Mouse (Mus musculus): ENCODE results near the gene Adgrl2.

Gene Adgrl2

DNA sequence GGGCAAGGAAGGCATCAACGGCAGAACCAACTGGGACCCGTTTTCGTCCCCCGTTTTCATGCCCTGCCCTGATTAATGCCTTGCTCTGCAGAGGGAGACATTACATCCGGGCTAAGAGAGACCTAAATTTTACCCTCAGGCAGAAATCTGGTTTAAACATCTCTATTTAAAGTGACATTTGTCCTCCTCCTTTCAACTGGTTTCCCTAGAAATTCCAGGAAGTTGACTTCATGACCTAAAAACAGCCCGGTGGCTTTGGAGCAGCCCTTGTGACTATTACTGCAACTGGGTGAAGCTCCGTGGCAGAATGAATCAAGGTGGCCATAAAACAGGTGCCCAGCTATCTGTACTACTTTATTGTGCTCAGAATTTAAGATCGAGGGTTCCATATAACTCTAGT lies 8.6 kb downstream of the Adgrl2 start:
- in situ Hi-C loops (cut with MboI; ENCODE audit: low pct_unique_long_range_greater_than_20kb in 1 of 2, low sequenced_read_pairs in 2 of 2, unreplicated experiment in 1 of 2) = no loop called here

DNA sequence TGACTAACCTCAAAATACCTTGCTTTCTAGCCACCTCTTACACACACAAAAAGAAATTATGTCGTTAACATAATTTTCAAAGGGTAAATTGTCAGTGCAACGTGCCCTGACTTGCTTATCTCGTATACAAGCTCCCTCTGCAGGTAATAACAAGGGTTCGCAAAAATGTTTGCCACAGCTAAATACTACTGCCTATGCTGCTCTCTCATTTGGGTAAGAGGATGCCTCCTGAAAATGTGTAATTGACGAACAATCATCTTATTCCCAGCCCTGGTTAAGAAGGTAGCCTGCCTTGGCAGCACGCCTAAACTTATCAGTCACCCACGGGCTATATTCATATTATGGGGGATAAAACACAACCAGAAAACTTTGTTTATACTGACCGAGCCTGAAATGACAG lies 11.8 kb downstream of the Adgrl2 start:
- in situ Hi-C loops (cut with MboI; ENCODE audit: low pct_unique_long_range_greater_than_20kb in 1 of 2, low sequenced_read_pairs in 2 of 2, unreplicated experiment in 1 of 2) = no loop called here

DNA sequence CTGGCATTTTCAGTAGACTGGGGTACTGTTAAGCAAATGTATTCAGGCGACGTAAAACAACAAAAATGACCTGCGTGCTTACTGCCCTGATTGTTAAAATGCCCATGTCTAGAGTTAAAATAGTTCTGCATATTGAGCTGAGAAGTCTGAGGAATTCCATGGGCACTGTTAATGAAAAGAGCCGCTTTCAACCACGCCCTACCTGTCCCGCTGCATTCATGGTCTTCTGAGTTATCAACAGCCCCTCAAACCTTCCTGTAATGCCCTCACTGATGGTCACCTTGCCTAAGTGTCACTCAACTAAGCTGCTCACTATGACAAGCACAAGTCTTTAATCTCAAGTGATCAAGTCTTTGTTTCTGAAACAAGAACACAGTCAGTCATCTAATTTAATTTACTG lies 12.5 kb downstream of the Adgrl2 start:
- in situ Hi-C loops (cut with MboI; ENCODE audit: low pct_unique_long_range_greater_than_20kb in 1 of 2, low sequenced_read_pairs in 2 of 2, unreplicated experiment in 1 of 2) = no loop called here

DNA sequence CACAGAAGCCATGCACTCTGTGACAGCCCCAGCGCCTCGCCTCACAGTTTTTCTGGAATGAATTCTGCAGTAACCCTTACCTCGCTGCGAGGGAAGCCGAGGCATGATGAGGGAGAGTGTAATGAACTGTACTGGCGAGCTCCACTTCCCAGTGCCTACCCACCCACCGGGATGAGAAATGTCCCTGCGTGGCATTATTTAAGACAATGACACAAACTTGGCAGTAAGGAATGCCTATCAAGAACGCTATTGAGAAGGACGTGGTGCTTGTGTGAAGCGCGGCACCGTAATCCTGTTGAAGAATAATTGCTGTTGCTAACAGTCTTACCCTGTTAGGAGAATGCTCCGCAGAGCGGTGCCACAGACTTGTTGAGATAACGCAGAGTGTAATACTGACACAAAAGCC lies 13.2 kb downstream of the Adgrl2 start:
- in situ Hi-C loops (cut with MboI; ENCODE audit: low pct_unique_long_range_greater_than_20kb in 1 of 2, low sequenced_read_pairs in 2 of 2, unreplicated experiment in 1 of 2) = no loop called here

DNA sequence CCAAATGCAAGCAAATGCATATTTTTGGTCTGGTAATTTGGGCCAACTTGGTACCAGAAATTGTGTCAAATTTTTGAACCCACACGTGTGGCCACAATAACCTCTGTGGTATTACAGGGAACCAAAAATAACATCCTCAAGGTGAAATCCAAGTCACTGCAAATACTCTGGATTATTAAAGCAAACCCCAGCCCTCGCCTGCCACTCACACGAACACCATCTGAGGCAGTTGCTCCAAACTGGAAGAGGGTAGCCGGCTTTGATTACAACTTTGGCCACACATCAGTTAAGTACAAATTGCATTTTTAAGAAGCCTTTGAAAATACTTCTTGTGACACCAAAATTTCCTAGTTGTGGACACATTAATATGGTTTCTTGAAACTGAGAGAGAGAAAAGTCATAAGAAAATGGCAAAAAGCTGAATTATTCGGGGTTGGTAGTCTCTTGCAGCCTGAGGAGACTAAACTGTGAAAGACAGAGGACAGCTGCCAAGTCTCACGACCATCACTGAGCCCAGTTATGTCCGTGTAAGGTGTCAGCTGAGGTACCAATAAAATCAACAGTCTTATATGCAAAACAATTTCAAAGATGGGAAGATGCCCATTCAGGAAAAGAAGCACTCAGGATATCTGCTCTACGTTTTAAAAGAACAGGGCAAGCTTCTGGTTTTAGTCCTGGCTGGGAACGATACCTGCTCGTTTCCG lies 18.3 kb downstream of the Adgrl2 start:
- in situ Hi-C loops (cut with MboI; ENCODE audit: low pct_unique_long_range_greater_than_20kb in 1 of 2, low sequenced_read_pairs in 2 of 2, unreplicated experiment in 1 of 2) = no loop called here

DNA sequence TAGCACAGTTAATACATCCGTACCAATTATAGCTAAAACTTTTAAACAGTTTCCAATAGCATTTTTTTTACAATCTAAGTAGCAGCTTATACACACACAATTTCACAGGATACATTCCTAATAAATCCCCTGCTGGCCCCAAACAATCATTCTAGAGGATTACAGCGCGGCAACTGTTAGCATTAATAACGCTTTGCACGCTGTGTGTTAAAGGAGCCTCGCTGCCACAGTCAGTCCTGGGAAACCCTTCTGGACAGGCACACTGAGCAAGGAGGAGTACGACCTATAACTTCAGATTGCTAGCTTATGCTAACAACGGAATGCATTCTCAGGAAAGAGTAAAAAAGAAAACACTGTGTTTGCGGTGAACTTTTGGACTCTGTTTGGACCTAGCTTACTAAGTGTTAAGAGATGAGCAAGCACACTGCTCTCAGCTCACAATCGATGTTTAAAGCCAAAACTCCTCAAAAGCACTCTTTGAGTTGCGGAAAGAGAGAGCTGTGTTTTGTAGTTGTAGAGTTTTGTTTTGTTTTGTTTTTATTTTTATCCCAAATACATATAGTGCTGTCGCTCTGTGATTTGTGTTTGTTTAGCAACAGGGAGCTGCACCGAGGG lies 25.3 kb downstream of the Adgrl2 start:
- in situ Hi-C loops (cut with MboI; ENCODE audit: low pct_unique_long_range_greater_than_20kb in 1 of 2, low sequenced_read_pairs in 2 of 2, unreplicated experiment in 1 of 2) = no loop called here

DNA sequence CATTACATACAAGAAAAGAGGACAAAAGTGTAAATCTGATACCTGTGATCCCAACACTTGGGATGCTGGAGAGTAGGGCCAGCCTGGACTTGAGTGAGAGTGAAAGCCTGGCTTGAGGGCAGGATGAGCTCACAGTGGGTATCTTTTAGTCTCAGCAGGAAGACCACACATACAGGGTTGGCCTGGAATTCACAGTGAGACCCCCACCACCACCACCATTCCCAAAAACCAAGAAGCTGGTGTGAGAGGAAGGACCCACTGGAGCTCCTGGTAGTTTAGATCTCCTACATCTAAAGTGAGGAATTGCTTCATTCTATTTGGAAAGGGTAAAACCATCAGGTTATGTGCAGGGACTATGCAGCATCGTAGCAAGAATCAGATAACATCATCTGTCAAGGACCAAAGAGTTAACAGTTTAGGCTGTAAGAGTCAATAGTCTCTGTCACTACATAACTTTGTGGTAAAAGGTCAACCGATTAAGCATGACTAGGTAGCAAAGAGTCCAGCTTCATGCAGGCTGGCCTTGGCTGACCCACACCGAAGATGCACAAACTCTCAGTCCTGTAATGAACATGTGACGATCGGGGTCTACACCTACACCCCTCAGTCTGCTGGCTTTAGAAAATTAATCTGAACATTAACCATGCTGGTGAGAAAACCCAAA lies 26.8 kb downstream of the Adgrl2 start:
- in situ Hi-C loops (cut with MboI; ENCODE audit: low pct_unique_long_range_greater_than_20kb in 1 of 2, low sequenced_read_pairs in 2 of 2, unreplicated experiment in 1 of 2) = no loop called here

DNA sequence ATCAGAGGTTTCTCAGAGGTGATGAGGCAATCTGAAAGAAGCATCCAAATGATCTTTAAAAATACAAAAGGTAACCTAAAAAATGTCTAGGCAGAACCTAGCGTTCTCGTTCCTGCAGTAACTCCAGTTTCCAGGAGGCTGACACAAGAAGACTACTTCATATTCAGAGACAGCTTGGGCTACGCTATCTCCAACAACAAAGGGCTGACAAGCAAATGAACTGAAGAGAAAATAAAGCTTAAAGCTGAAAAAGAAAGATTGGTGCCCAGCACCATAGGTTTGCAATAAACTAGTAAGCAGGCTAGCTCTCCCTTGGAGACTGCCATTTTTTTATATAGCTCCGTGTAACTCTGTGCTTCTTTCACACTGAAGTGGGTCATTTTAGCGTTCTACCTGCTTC lies 28.7 kb downstream of the Adgrl2 start:
- in situ Hi-C loops (cut with MboI; ENCODE audit: low pct_unique_long_range_greater_than_20kb in 1 of 2, low sequenced_read_pairs in 2 of 2, unreplicated experiment in 1 of 2) = no loop called here

DNA sequence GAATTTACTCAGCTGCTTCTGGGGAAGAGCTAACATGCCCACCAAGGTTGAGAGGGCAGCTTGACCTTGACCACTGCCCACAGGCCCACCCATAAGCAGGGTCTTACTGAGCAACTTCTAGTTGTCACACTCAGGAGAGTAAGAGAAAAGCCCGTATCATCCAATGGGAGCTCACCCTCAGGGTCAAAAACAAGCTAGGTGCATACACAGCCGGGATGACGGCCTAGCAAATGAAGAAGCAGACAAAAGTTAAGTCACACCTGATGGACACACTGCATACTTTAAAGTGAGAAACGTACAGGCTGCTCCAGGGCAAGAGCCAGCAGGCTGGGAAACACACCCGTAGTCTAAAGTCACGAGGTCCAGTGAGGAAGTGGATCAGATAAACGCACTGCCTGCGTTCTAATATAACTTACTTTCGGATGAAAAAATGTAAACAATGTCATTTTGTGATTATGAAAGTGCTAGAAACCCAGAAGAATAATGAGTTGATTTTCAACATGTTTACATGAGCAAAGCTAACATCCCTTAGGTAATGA lies 29.5 kb downstream of the Adgrl2 start:
- in situ Hi-C loops (cut with MboI; ENCODE audit: low pct_unique_long_range_greater_than_20kb in 1 of 2, low sequenced_read_pairs in 2 of 2, unreplicated experiment in 1 of 2) = no loop called here

DNA sequence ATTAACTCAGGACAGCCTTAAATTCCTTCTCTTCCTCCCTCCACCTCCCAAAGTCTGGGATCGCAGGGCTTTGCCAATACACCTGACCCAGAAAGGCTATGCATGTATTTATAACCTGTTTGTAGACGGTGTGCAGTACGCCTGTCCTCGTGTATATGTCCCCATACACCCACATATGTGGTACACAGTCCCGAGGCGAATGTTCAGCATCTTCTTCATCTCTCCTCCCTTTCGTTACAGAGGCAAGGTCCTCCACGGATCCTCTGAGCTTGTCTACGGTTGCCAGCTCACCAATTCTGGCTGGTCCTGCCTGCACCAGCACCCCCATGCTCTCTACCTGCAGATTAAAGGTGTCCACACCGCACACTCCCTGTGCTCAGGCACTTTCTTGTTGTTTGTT lies 30.1 kb downstream of the Adgrl2 start:
- in situ Hi-C loops (cut with MboI; ENCODE audit: low pct_unique_long_range_greater_than_20kb in 1 of 2, low sequenced_read_pairs in 2 of 2, unreplicated experiment in 1 of 2) = no loop called here

DNA sequence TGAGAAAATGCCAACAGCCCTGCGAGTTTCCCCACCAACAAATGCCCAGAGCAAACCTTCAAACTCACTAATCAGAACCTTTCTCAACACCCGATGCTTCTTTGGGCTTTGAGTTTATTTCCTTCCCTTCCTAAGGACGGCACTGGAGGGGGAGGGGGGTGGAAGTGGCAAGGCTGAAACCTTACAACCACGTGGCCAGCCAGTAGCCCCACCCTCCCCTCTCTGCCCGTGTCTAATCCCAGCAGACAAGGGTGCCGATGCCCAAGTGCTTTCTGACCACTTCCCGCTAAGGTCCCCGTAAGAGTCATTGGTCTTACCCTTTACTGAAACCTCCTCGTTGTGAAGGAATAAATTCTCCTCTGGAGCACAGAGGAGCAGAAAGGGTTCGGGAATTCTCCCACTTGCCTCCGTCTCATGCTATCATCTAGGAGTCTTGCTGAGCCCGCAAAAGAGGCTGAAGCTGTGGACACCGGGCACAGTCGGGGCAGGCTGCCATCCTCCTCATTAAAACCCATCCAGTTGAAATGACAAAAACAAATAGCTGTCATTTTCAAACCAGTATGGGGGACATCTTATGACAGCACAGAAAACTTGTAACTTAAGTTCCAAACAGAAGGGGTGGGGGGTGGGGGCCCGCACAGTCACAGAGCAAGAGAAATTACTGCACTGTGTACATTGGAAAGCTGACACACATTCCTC lies 30.9 kb downstream of the Adgrl2 start:
- in situ Hi-C loops (cut with MboI; ENCODE audit: low pct_unique_long_range_greater_than_20kb in 1 of 2, low sequenced_read_pairs in 2 of 2, unreplicated experiment in 1 of 2) = no loop called here

DNA sequence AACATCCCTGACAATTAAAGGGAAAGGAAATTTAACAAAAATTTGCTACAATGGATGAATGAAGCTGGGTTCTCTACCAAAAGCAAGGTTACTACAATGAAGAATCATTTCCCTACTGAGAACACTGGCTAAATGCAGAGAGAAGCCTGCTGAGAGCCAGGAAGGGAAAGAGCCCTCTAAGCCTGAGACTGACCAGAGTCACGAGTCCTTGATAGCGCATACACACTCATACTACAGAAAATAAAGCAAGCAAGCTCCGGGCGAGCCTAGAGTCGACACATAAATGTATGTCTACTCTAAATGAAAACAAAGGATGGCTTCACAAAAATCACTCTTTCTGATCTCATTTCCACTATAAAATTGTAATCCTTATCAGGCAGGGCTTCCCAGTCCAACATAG lies 31.6 kb downstream of the Adgrl2 start:
- in situ Hi-C loops (cut with MboI; ENCODE audit: low pct_unique_long_range_greater_than_20kb in 1 of 2, low sequenced_read_pairs in 2 of 2, unreplicated experiment in 1 of 2) = no loop called here

DNA sequence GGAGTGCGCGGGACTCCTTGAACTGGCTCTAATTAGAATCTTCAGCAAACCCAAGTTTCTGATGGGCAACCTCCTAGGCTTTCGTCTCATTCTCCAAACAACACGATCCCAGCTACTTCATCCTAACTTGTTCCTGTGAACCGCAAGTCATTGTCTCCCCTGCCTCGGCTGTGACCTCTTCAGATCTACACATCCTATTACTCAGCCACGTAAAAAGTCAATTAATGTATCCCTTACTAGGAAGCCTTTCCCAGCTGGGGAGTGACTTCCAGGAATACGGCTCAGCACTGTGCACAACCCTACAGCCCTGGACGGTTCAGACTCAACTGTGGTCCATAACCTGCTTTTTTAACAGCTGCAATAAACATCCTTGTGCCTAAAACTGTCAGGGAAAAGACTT lies 32.2 kb downstream of the Adgrl2 start:
- in situ Hi-C loops (cut with MboI; ENCODE audit: low pct_unique_long_range_greater_than_20kb in 1 of 2, low sequenced_read_pairs in 2 of 2, unreplicated experiment in 1 of 2) = no loop called here

DNA sequence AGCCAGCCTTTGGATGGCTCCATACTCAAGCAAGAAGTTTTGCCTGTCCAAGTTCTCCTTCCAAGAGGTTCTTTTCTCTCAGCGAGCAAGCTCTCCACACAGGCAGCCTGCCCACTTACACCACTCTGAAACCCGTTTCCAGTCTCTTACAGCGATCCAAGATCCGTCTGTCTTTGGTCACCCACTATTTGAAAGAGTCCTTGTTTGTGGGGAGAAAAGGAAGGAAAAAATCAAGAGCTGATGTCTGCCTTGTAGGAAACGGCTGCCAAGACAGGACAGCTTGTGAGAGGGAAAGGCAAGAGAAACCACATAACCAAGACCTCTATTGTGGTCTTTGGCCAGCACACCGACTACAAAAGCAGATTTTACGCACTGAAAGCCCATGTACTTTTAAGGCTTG lies 33.5 kb downstream of the Adgrl2 start:
- in situ Hi-C loops (cut with MboI; ENCODE audit: low pct_unique_long_range_greater_than_20kb in 1 of 2, low sequenced_read_pairs in 2 of 2, unreplicated experiment in 1 of 2) = no loop called here

DNA sequence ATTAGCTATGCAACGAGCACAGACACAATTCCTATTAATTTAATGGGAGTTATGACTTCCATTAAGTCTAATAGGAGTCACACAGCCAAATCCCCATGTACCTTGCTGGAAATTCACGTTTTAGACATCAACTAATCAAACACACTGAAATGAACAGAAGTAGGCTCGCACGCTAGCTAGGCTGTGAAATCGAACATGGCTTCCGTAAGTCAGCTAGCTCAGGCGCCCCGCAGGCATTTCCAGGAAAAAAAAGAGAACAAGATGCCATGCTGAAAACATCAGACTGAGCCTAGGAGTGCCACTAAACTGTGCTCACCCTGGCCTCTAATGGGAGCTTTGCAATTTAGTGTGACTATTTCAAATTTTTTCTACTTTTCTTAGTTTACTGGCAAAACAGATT lies 40.6 kb downstream of the Adgrl2 start:
- in situ Hi-C loops (cut with MboI; ENCODE audit: low pct_unique_long_range_greater_than_20kb in 1 of 2, low sequenced_read_pairs in 2 of 2, unreplicated experiment in 1 of 2) = no loop called here

DNA sequence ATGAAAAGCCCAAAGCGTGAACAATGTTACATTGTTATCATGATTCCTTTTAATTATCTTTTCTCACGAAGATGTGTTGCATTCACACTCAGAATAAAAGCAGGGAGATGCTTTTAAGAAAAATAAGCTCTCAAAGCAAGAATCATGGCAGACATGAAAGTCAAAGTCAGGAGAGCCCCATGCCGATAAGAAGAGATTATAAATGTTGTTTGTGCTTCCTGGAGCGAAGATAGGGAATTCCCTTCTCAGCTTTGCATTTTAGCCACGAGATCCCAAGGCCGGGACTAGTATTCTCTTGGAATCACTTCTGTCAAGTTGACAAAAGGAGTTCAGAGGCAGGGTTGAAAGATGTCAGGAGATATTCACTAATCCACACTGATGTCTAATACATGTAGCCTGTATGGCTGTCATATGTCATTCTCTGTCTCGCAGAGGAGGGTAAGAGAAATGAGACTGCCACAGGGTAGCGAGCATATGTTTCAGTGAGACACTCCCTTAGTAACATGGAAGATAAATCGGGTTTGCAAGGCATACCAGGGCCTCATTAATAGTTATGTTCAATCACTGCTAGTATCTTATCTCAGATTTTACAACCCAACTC lies 42.5 kb downstream of the Adgrl2 start:
- in situ Hi-C loops (cut with MboI; ENCODE audit: low pct_unique_long_range_greater_than_20kb in 1 of 2, low sequenced_read_pairs in 2 of 2, unreplicated experiment in 1 of 2) = no loop called here

DNA sequence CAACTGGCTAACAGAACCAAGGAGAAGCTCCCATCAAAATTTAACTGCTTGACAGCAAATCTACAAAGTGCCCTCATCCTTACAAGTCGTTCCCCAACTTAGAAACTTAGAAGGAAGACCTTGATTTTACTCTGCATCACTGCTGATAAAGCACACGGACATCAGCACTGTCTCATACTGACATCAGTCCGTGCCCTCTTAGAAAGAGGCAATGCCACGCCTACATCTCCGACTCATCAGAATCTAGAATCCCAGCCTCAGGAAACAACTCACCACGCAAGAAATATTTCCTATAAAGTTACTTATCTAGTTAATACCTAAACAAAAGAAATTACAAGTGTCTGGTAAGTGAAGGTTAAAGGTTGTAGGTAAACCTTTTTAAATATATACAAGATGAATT lies 43.1 kb downstream of the Adgrl2 start:
- in situ Hi-C loops (cut with MboI; ENCODE audit: low pct_unique_long_range_greater_than_20kb in 1 of 2, low sequenced_read_pairs in 2 of 2, unreplicated experiment in 1 of 2) = no loop called here

DNA sequence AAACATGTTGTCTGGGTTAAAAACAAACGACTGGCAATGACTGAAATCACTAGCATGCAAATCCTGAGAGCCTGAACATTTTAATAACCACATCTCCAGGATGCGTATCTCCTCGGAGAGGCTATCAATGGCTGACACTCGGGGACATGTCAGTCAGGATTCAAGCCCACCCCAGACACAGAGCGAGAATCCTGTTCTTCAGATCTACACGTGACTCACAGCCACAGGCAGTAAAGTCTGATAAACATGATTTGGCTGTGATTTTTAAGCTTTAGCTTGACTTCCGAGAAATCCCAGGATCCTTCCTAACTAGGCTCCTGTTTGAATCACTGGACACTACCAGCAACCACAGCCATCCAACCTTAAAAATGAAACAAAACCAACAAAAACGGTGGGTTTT lies 44.8 kb downstream of the Adgrl2 start:
- in situ Hi-C loops (cut with MboI; ENCODE audit: low pct_unique_long_range_greater_than_20kb in 1 of 2, low sequenced_read_pairs in 2 of 2, unreplicated experiment in 1 of 2) = no loop called here

DNA sequence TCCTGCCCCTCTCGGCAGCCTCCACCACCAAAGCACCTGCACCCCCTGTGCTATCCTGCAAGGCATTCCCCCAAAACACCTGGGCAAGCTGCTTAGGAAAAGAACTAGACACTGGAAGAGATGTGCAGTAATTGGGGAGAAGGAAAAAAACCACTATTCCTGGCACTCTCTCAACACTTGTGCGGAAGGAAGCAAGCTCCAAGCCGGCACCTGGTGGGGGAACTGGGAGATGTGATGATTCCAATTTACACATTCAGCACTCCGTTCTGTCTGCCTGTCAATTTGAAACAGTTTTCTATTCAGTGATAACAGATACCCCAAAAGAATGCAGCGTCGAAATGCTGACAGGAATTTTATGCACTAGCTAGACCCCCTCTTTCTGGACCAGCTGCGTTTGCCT lies 50.9 kb downstream of the Adgrl2 start:
- in situ Hi-C loops (cut with MboI; ENCODE audit: low pct_unique_long_range_greater_than_20kb in 1 of 2, low sequenced_read_pairs in 2 of 2, unreplicated experiment in 1 of 2) = no loop called here
